Mouse (Mus musculus): ENCODE measurements around the gene Zc3h7a. TPM values are rescaled to one million over a fixed set of nuclear protein-coding genes. Genes with fewer than 3 reads are reported as not detected.

Zc3h7a gene
- polyA plus RNA-seq, 1 experiment, result 0.54 TPM

- TF ChIP-seq GATA1 (IDR thresholded peaks at IDR 0.05; ENCODE audit: low read length), result no peak
- TF ChIP-seq TAL1 (IDR thresholded peaks at IDR 0.05; ENCODE audit: low read length), result no peak
- no peak overlapping the region for H3K4me3 ChIP-seq (replicated peaks)
- no peaks in the 10 kb centered on the region for H3K27me3 ChIP-seq (ENCODE audit: control insufficient read depth)
- peaks cover 76% of the 10 kb centered on the region for H3K36me3 ChIP-seq (ENCODE audit: control insufficient read depth)
- H3K4me1 ChIP-seq (ENCODE audit: control insufficient read depth), result no peaks in the 10 kb centered on the region
- no peaks in the 10 kb centered on the region for H3K9me3 ChIP-seq (ENCODE audit: control insufficient read depth, low read length)
Measured at GRCm38 (mm10) chr16:11125371-11125770, 50.8 kb downstream of the Zc3h7a start.

- Histone ChIP-seq H3K36me3 (ENCODE audit: control insufficient read depth) (peaks cover 86% of the 10 kb centered on the region), H3K4me1 (ENCODE audit: control insufficient read depth) (no peaks in the 10 kb centered on the region), H3K9me3 (ENCODE audit: control insufficient read depth, low read length) (no peaks in the 10 kb centered on the region), H3K27me3 (ENCODE audit: control insufficient read depth) (no peaks in the 10 kb centered on the region), H3K4me3 (replicated peaks) (no peak overlapping the region)
- TF ChIP-seq TAL1 (IDR thresholded peaks at IDR 0.05; ENCODE audit: low read length) (no peak), GATA1 (IDR thresholded peaks at IDR 0.05; ENCODE audit: low read length) (no peak)
Measured at GRCm38 (mm10) chr16:11124110-11124509, 52.1 kb downstream of the Zc3h7a start.

- TF ChIP-seq TAL1 (IDR thresholded peaks at IDR 0.05; ENCODE audit: low read length) (no peak), GATA1 (IDR thresholded peaks at IDR 0.05; ENCODE audit: low read length) (no peak)
- Histone ChIP-seq H3K27me3 (ENCODE audit: control insufficient read depth) (no peaks in the 10 kb centered on the region), H3K9me3 (ENCODE audit: control insufficient read depth, low read length) (no peaks in the 10 kb centered on the region), H3K4me3 (replicated peaks) (no peak overlapping the region), H3K4me1 (ENCODE audit: control insufficient read depth) (no peaks in the 10 kb centered on the region), H3K36me3 (ENCODE audit: control insufficient read depth) (peaks cover 84% of the 10 kb centered on the region)
Measured at GRCm38 (mm10) chr16:11122625-11123024, 53.6 kb downstream of the Zc3h7a start.

- Histone ChIP-seq H3K4me1 (ENCODE audit: control insufficient read depth) (no peaks in the 10 kb centered on the region), H3K4me3 (replicated peaks) (no peak overlapping the region), H3K9me3 (ENCODE audit: control insufficient read depth, low read length) (no peaks in the 10 kb centered on the region), H3K27me3 (ENCODE audit: control insufficient read depth) (no peaks in the 10 kb centered on the region), H3K36me3 (ENCODE audit: control insufficient read depth) (peaks cover 32% of the 10 kb centered on the region)
- TF ChIP-seq TAL1 (IDR thresholded peaks at IDR 0.05; ENCODE audit: low read length) (no peak), GATA1 (IDR thresholded peaks at IDR 0.05; ENCODE audit: low read length) (no peak)
Measured at GRCm38 (mm10) chr16:11109198-11109740, 66.9 kb downstream of the Zc3h7a start.

GRCm38 (mm10) chr16:11104905-11105304 lies 71.3 kb downstream of the Zc3h7a start:
- Histone ChIP-seq H3K36me3 (ENCODE audit: control insufficient read depth) (peaks cover 40% of the 10 kb centered on the region), H3K4me3 (replicated peaks) (no peak overlapping the region)
- TF ChIP-seq GATA1 (IDR thresholded peaks at IDR 0.05; ENCODE audit: low read length) (no peak), TAL1 (IDR thresholded peaks at IDR 0.05; ENCODE audit: low read length) (no peak)

GRCm38 (mm10) chr16:11097301-11097700 lies 78.9 kb downstream of the Zc3h7a start:
- Histone ChIP-seq H3K36me3 (ENCODE audit: control insufficient read depth) (peaks cover 47% of the 10 kb centered on the region), H3K4me3 (replicated peaks) (no peak overlapping the region), H3K27me3 (ENCODE audit: control insufficient read depth) (no peaks in the 10 kb centered on the region), H3K9me3 (ENCODE audit: control insufficient read depth, low read length) (no peaks in the 10 kb centered on the region), H3K4me1 (ENCODE audit: control insufficient read depth) (peaks cover 7% of the 10 kb centered on the region)
- no peak for TF ChIP-seq TAL1 (IDR thresholded peaks at IDR 0.05; ENCODE audit: low read length)
- TF ChIP-seq GATA1 (IDR thresholded peaks at IDR 0.05; ENCODE audit: low read length), result no peak

More at GRCm38 (mm10) chr16:11104905-11105304, 71.3 kb downstream of the Zc3h7a start:
- Histone ChIP-seq H3K4me1 (ENCODE audit: control insufficient read depth) (no peaks in the 10 kb centered on the region), H3K27me3 (ENCODE audit: control insufficient read depth) (no peaks in the 10 kb centered on the region), H3K9me3 (ENCODE audit: control insufficient read depth, low read length) (no peaks in the 10 kb centered on the region)

- TF ChIP-seq GATA1 (IDR thresholded peaks at IDR 0.05; ENCODE audit: low read length), result no peak
- no peak for TF ChIP-seq TAL1 (IDR thresholded peaks at IDR 0.05; ENCODE audit: low read length)
- Histone ChIP-seq H3K4me3 (replicated peaks) (no peak overlapping the region), H3K9me3 (ENCODE audit: control insufficient read depth, low read length) (no peaks in the 10 kb centered on the region), H3K4me1 (ENCODE audit: control insufficient read depth) (peaks cover 7% of the 10 kb centered on the region), H3K27me3 (ENCODE audit: control insufficient read depth) (no peaks in the 10 kb centered on the region), H3K36me3 (ENCODE audit: control insufficient read depth) (peaks cover 67% of the 10 kb centered on the region)
Measured at GRCm38 (mm10) chr16:11093717-11094386, 82.3 kb downstream of the Zc3h7a start.

GRCm38 (mm10) chr16:11092523-11092922 lies 83.7 kb downstream of the Zc3h7a start:
- Histone ChIP-seq H3K4me1 (ENCODE audit: control insufficient read depth) (peaks cover 7% of the 10 kb centered on the region), H3K27me3 (ENCODE audit: control insufficient read depth) (no peaks in the 10 kb centered on the region), H3K36me3 (ENCODE audit: control insufficient read depth) (peaks cover 77% of the 10 kb centered on the region), H3K9me3 (ENCODE audit: control insufficient read depth, low read length) (no peaks in the 10 kb centered on the region), H3K4me3 (replicated peaks) (no peak overlapping the region)
- TF ChIP-seq TAL1 (IDR thresholded peaks at IDR 0.05; ENCODE audit: low read length) (no peak), GATA1 (IDR thresholded peaks at IDR 0.05; ENCODE audit: low read length) (no peak)

- TF ChIP-seq GATA1 (IDR thresholded peaks at IDR 0.05; ENCODE audit: low read length), result no peak
- TF ChIP-seq TAL1 (IDR thresholded peaks at IDR 0.05; ENCODE audit: low read length), result no peak
- H3K4me1 ChIP-seq (ENCODE audit: control insufficient read depth), result peaks cover 7% of the 10 kb centered on the region
- no peaks in the 10 kb centered on the region for H3K27me3 ChIP-seq (ENCODE audit: control insufficient read depth)
- peaks cover 79% of the 10 kb centered on the region for H3K36me3 ChIP-seq (ENCODE audit: control insufficient read depth)
- no peak overlapping the region for H3K4me3 ChIP-seq (replicated peaks)
- H3K9me3 ChIP-seq (ENCODE audit: control insufficient read depth, low read length), result no peaks in the 10 kb centered on the region
Measured at GRCm38 (mm10) chr16:11092061-11092460, 84.1 kb downstream of the Zc3h7a start.
